Mouse (Mus musculus): Measurements from ENCODE around the gene Lrmp. TPM values are rescaled to one million over a fixed set of nuclear protein-coding genes. Genes with fewer than 3 reads are reported as not detected.

The Lrmp gene
- polyA plus RNA-seq (2014; fragmentation: Nextera tagmentation; extraction: Ambion mirVana) = 1.4 and 2.3 TPM in 2 replicates

DNA sequence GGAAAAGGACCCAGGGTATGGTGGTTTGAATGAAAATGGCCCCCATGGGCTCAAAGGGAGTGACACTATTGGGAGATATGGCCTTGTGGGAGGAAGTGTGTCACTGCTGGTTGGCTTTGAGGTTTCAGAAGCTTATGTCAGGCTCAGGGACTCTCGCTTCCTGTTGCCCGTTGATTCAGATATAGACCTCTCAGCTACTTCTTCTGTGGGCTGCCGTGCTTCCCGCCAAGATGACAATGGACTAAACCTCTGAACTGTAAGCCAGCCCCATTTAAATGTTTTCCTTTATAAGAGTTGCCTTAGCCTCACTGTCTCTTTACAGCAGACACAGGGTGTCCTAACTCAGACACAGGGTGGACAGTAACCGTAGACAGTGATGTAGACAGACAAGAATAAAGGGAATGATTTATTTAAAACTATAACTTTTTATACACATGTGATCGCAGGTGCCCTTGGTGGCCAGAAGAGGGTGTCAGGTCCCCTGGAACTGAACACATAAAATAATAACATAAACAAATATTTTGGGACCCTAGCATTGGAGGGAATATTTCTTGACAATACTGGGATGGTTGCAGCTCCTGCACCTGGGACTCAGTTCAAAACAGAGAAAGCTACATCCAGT lies at the start of gene Lrmp:
Lrmp (plus strand) TSS at position 178 of the 622 bp plus-strand sequence.
- Histone ChIP-seq H3K27me3 (ENCODE audit: insufficient read depth, low read length) (no peaks in the 10 kb centered on the region), H3K9me3 (ENCODE audit: low read depth, low read length) (no peaks in the 10 kb centered on the region), H3K27ac (ENCODE audit: low read depth) (peak within 1 kb of the TSS; percentile 30; the same call in 1 of the 2 replicates), H3K4me2 (0 out of 2 replicates have a peak within 1 kb of the TSS, but pooled peaks have one; percentile 18), H3K9ac (no peak within 1 kb of the TSS), H3K4me3 (ENCODE audit: low read depth, low read length) (no peak within 1 kb of the TSS), H3K36me3 (ENCODE audit: insufficient read depth) (no peaks in the 10 kb centered on the region), H3K4me1 (ENCODE audit: insufficient read depth) (0 out of 2 replicates have a peak, but pooled peaks cover 6% of the 10 kb centered on the region)
- TF ChIP-seq CTCF (IDR thresholded peaks at IDR 0.05; ENCODE audit: low read depth) = no peak
- DNase-seq (no peak), ATAC-seq (ENCODE audit: insufficient read depth) (no peak)
- WGBS = 63% methylated on average over 6 of the region's 6 CpGs

- WGBS = 72% methylated on average over 6 of the region's 6 CpGs
- no peaks in the 10 kb centered on the region for H3K36me3 ChIP-seq (ENCODE audit: insufficient read depth)
- no peaks in the 10 kb centered on the region for H3K27me3 ChIP-seq (ENCODE audit: insufficient read depth, low read length)
- no peak overlapping the region for H3K4me3 ChIP-seq (ENCODE audit: low read depth, low read length)
- H3K9me3 ChIP-seq (ENCODE audit: low read depth, low read length) = no peaks in the 10 kb centered on the region
- H3K4me2 ChIP-seq = no peak overlapping the region
- no peaks in the 10 kb centered on the region for H3K4me1 ChIP-seq (ENCODE audit: insufficient read depth)
- H3K27ac ChIP-seq (ENCODE audit: low read depth) = no peak overlapping the region
- DNase-seq (no peak), ATAC-seq (ENCODE audit: insufficient read depth) (no peak)
- TF ChIP-seq CTCF (IDR thresholded peaks at IDR 0.05; ENCODE audit: low read depth) = no peak
- H3K9ac ChIP-seq = no peak overlapping the region
Measured at GRCm38 (mm10) chr6:145066416-145066815, 49.0 kb upstream of the Lrmp start.

DNA sequence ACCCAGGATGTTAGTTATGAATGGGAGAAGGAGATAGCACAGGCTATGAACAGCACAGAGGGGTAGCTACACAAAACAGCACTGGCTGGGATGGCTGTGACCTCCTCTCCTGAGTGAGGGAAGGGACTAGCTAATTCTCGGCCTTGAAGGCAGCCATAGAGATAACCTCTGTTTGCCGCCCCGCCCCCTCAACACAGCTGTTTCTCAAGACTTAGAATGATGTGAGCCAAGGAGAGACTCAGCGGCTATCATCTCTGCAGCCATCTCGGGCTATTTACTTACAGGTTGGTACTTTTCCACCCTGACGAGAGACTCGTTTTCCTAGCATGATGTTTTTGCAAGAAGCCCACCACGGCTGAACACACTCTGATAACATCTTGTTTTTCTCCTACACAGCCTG lies 47.8 kb upstream of the Lrmp start:
- no peak for ATAC-seq (ENCODE audit: insufficient read depth)
- no peaks in the 10 kb centered on the region for H3K36me3 ChIP-seq (ENCODE audit: insufficient read depth)
- WGBS = 53% methylated on average over 8 of the region's 8 CpGs
- DNase-seq = no peak
- no peaks in the 10 kb centered on the region for H3K4me1 ChIP-seq (ENCODE audit: insufficient read depth)
- no peak overlapping the region for H3K9ac ChIP-seq
- H3K4me3 ChIP-seq (ENCODE audit: low read depth, low read length) = no peak overlapping the region
- TF ChIP-seq CTCF (IDR thresholded peaks at IDR 0.05; ENCODE audit: low read depth) = no peak
- no peaks in the 10 kb centered on the region for H3K9me3 ChIP-seq (ENCODE audit: low read depth, low read length)
- no peak overlapping the region for H3K27ac ChIP-seq (ENCODE audit: low read depth)
- H3K4me2 ChIP-seq = no peak overlapping the region
- no peaks in the 10 kb centered on the region for H3K27me3 ChIP-seq (ENCODE audit: insufficient read depth, low read length)

GRCm38 (mm10) chr6:145069397-145069796 lies 46.1 kb upstream of the Lrmp start:
- no peak for TF ChIP-seq CTCF (IDR thresholded peaks at IDR 0.05; ENCODE audit: low read depth)
- H3K9me3 ChIP-seq (ENCODE audit: low read depth, low read length) = no peaks in the 10 kb centered on the region
- H3K27me3 ChIP-seq (ENCODE audit: insufficient read depth, low read length) = no peaks in the 10 kb centered on the region; the same call in 1 of the 2 replicates
- H3K4me3 ChIP-seq (ENCODE audit: low read depth, low read length) = no peak overlapping the region
- no peaks in the 10 kb centered on the region for H3K36me3 ChIP-seq (ENCODE audit: insufficient read depth)
- H3K27ac ChIP-seq (ENCODE audit: low read depth) = no peak overlapping the region
- no peak overlapping the region for H3K4me2 ChIP-seq
- ATAC-seq (ENCODE audit: insufficient read depth) (no peak), DNase-seq (no peak)
- no peaks in the 10 kb centered on the region for H3K4me1 ChIP-seq (ENCODE audit: insufficient read depth)
- WGBS = 89% methylated on average over 7 of the region's 7 CpGs
- no peak overlapping the region for H3K9ac ChIP-seq

DNA sequence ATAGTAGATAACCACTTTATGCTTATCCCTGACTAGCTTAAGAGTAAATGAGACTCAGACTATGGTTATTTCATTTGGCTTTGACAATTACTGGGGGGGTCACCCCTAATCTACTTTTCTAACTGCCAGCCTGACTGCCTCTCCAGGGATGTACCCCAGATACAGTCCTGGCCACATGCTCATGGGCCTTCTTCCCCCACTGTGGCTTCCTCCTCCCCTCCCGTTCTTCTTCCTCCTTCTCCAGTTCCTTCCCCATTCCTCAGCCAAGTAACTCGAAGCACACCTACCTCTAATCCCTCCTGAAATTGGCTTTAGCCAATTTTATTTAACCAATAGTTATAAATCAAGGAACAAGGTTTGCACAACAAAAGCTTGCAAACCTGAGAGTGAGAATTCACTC lies 45.5 kb upstream of the Lrmp start:
- DNase-seq = no peak
- Histone ChIP-seq H3K9me3 (ENCODE audit: low read depth, low read length) (no peaks in the 10 kb centered on the region), H3K36me3 (ENCODE audit: insufficient read depth) (no peaks in the 10 kb centered on the region), H3K27ac (ENCODE audit: low read depth) (no peak overlapping the region), H3K4me2 (no peak overlapping the region), H3K4me1 (ENCODE audit: insufficient read depth) (no peaks in the 10 kb centered on the region), H3K9ac (no peak overlapping the region), H3K27me3 (ENCODE audit: insufficient read depth, low read length) (no peaks in the 10 kb centered on the region; the same call in 1 of the 2 replicates), H3K4me3 (ENCODE audit: low read depth, low read length) (no peak overlapping the region)
- 69% methylated on average over 2 of the region's 2 CpGs for WGBS
- no peak for ATAC-seq (ENCODE audit: insufficient read depth)
- TF ChIP-seq CTCF (IDR thresholded peaks at IDR 0.05; ENCODE audit: low read depth) = no peak

DNA sequence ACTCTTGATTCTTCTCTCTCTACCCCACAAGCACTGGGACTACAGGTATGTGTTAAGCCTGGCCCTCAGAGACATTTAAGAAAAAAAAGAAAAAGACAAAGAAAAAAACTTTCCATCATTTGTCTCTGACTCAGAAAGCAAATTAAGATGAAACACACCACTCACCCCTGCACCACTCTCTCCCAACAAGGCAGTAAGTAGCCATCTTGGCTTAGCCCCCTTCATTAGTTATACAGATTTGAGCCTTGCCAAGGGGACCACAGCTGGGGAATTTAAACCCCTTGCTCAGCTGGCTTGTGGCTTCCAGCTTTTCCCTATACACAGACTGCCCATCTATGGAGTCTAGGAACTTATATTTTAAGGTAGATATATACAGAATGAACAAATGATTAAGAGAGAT lies 41.0 kb upstream of the Lrmp start:
- H3K4me2 ChIP-seq = peak overlapping the region; percentile 89; the same call in 1 of the 2 replicates
- ATAC-seq (ENCODE audit: insufficient read depth) (no peak), DNase-seq (peak; percentile 14)
- no peak overlapping the region for H3K4me3 ChIP-seq (ENCODE audit: low read depth, low read length)
- H3K27ac ChIP-seq (ENCODE audit: low read depth) = no peak overlapping the region
- no peaks in the 10 kb centered on the region for H3K36me3 ChIP-seq (ENCODE audit: insufficient read depth)
- H3K9ac ChIP-seq = no peak overlapping the region
- no peaks in the 10 kb centered on the region for H3K4me1 ChIP-seq (ENCODE audit: insufficient read depth)
- H3K27me3 ChIP-seq (ENCODE audit: insufficient read depth, low read length) = no peaks in the 10 kb centered on the region; the same call in 1 of the 2 replicates
- H3K9me3 ChIP-seq (ENCODE audit: low read depth, low read length) = no peaks in the 10 kb centered on the region
- no peak for TF ChIP-seq CTCF (IDR thresholded peaks at IDR 0.05; ENCODE audit: low read depth)

DNA sequence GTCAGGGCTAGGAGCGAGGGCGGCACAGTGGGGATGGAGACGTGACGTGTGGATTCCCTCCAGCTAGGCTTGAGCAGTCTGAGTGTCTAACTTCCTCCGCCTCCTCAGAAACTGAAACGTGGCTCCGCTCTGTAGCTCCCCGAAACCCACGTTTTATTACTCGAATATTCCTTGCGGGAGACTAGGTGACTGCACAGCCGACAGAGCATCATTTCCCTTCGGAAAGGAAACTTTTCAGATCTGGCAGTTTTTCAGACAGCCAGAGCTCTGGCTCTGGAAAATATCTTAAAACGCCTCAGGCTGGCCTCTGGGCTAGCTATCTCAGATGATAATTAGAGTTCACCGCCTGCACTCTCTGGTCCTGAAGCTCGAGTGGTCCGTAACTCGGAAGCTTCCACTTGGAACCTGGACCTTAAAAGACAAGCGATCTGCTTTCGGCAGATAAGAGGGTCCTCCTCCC lies 40.3 kb upstream of the Lrmp start:
- H3K4me2 ChIP-seq = peak overlapping the region; percentile 89
- H3K36me3 ChIP-seq (ENCODE audit: insufficient read depth) = no peaks in the 10 kb centered on the region
- DNase-seq = peak; percentile 56
- peak; percentile 67 for ATAC-seq (ENCODE audit: insufficient read depth)
- H3K4me3 ChIP-seq (ENCODE audit: low read depth, low read length) = peak overlapping the region; percentile 48
- no peaks in the 10 kb centered on the region; the same call in 1 of the 2 replicates for H3K27me3 ChIP-seq (ENCODE audit: insufficient read depth, low read length)
- no peak overlapping the region for H3K27ac ChIP-seq (ENCODE audit: low read depth)
- peak overlapping the region; percentile 36 for H3K9ac ChIP-seq
- TF ChIP-seq CTCF (IDR thresholded peaks at IDR 0.05; ENCODE audit: low read depth) = no peak
- WGBS = under 1% methylated on average over 20 of the region's 20 CpGs
- no peaks in the 10 kb centered on the region for H3K9me3 ChIP-seq (ENCODE audit: low read depth, low read length)
- H3K4me1 ChIP-seq (ENCODE audit: insufficient read depth) = no peaks in the 10 kb centered on the region
